Mouse (Mus musculus) hindbrain, embryonic 14.5 days (tissue): Measurements from ENCODE around the gene Inip. TPM values are rescaled to one million over a fixed set of nuclear protein-coding genes. Genes with fewer than 3 reads are reported as not detected.
A peak's percentile ranks its signal among the peaks of the same experiment; 100 is the strongest.

ENCODE experiments used
- ATAC-seq: fragments of 200-750 bp; cut with Nextera tagmentation; 2 replicates; pipeline ENCODE4 v1.8.0; 2017; ENCODE audit warnings: moderate number of reproducible peaks, mild to moderate bottlenecking, moderate TSS enrichment, moderate library complexity; ENCODE audit not compliant: low FRiP score
- DNase-seq: peaks from one replicate; pipeline ENCODE4 v3.0.0-alpha.2; 2015; ENCODE audit warnings: low spot score
- H3K27ac ChIP-seq: fragments of 300-500 bp; sonication (generic); 2 replicates; pipeline ENCODE4 v1.5.1; 2014; ENCODE audit warnings: mild to moderate bottlenecking, moderate library complexity
- H3K27me3 ChIP-seq: fragments of 300-500 bp; sonication (generic); 2 replicates; pipeline ENCODE4 v1.6.1; 2014; ENCODE audit warnings: mild to moderate bottlenecking, low read length, mixed read lengths; ENCODE audit not compliant: control insufficient read depth, insufficient read depth
- H3K36me3 ChIP-seq: fragments of 300-500 bp; sonication (generic); replicated peaks from 2 replicates; pipeline ENCODE4 v1.6.1; 2014; ENCODE audit not compliant: control insufficient read depth, insufficient read depth
- H3K4me1 ChIP-seq: fragments of 300-500 bp; sonication (generic); replicated peaks from 2 replicates; pipeline ENCODE4 v1.6.1; 2014; ENCODE audit warnings: antibody characterized with exemption, low read length, mixed read lengths; ENCODE audit not compliant: control insufficient read depth, insufficient read depth
- H3K4me2 ChIP-seq: fragments of 300-500 bp; sonication (generic); replicated peaks from 2 replicates; pipeline ENCODE4 v1.6.1; 2014; ENCODE audit warnings: mild to moderate bottlenecking, moderate library complexity
- H3K4me3 ChIP-seq: fragments of 300-500 bp; sonication (generic); replicated peaks from 2 replicates; pipeline ENCODE4 v1.5.1; 2014; ENCODE audit warnings: mild to moderate bottlenecking, low read length
- H3K9ac ChIP-seq: fragments of 300-500 bp; sonication (generic); 2 replicates; pipeline ENCODE4 v1.6.1; 2014
- H3K9me3 ChIP-seq: fragments of 300-500 bp; sonication (generic); 2 replicates; pipeline ENCODE4 v1.6.1; 2016; ENCODE audit warnings: low read length; ENCODE audit not compliant: control insufficient read depth
- WGBS: fragments of 180-500 bp; shearing (Covaris S2); extraction: QIAGEN DNeasy Blood & Tissue Kit; methylation state at CpG from one replicate; pipeline ENCODE4 v1.1.7; 2014; 5-methylcytosine and 5-hydroxymethylcytosine counted together
- polyA plus RNA-seq: library from polyadenylated mRNA; unstranded; fragments of >200 nt; fragmentation: Nextera tagmentation; extraction: Ambion mirVana; gene quantifications from 2 replicates; pipeline ENCODE4 v1.2.1, GENCODE M21; 2014

The Inip gene
- polyA plus RNA-seq, result 52.2 and 52.7 TPM in 2 replicates

DNA sequence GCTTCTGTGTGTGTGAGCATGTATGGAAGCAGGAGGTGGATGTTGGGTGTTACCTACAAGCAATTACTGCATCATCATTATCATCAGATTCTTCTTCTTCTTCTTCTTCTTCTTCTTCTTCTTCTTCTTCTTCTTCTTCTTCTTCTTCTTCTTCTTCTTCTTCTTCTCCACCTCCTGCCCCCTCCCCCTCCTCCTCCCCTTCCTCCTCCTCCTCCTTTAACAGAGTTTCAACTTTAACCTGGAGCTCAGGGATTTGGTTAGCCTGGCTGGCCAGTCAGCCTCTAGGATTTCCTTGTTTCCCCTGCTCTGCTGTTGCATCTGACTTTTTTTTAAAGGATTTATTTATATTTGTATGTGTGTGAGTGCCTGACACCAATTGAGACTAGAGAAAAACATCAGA lies at the start of gene Inip:
Inip (minus strand) TSS at position 101 of the 400 bp plus-strand sequence.
- DNase-seq (no peak), ATAC-seq (no peak)
- Histone ChIP-seq H3K4me2 (no peak within 1 kb of the TSS), H3K9me3 (no peaks in the 10 kb centered on the region), H3K27me3 (no peaks in the 10 kb centered on the region), H3K9ac (no peak within 1 kb of the TSS), H3K4me3 (no peak within 1 kb of the TSS), H3K4me1 (no peaks in the 10 kb centered on the region), H3K27ac (no peak within 1 kb of the TSS), H3K36me3 (no peaks in the 10 kb centered on the region)

DNA sequence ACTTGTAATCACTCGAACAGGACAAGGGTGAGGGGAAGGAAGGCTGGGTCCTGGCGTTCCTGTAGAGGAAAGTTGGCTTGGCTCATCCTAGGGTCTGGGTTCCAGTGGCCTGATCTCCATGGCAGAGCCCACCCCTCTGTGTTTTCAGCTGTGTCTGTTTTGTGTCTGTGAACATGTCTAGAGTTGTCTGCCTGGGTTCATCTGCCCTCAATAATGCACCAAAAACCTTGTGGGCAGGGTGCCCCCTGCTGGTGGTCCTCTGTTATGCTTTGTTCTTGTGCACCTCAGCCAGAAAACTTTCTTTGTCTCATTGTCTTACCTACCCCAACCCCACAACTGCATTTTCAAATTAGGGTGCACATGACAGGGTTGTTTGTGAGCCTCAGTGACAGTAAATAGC lies 48.8 kb upstream of the Inip start:
- no peaks in the 10 kb centered on the region for H3K36me3 ChIP-seq
- no peak overlapping the region for H3K4me2 ChIP-seq
- peak; percentile 57 for DNase-seq
- WGBS, result 78% methylated on average over 2 of the region's 2 CpGs
- H3K9ac ChIP-seq, result no peak overlapping the region
- H3K4me1 ChIP-seq, result peaks cover 4% of the 10 kb centered on the region
- H3K27ac ChIP-seq, result no peak overlapping the region
- no peaks in the 10 kb centered on the region for H3K27me3 ChIP-seq
- no peak for ATAC-seq
- H3K9me3 ChIP-seq, result no peaks in the 10 kb centered on the region
- no peak overlapping the region for H3K4me3 ChIP-seq

DNA sequence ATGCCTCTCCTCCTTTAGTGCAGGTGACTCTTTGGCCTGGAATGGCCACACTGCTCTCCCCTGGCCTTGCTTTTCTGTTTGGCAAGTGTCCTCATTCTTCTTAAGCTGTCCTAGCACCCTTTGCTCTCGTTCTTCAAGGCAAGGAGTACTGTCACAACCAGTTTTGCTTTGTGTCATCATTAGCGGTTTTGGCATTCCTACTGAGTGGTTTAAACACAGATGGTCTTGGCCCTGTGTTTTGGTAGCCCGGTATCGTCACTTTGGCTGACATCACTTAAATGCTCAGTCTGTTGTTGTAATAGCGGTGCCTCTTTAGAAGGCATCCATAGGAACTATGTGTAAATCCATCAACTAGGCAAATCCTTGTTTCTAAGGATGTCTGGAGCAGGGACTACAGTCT lies 46.1 kb upstream of the Inip start:
- H3K36me3 ChIP-seq, result no peaks in the 10 kb centered on the region
- no peaks in the 10 kb centered on the region for H3K9me3 ChIP-seq
- H3K4me1 ChIP-seq, result peaks cover 4% of the 10 kb centered on the region
- no peak overlapping the region for H3K27ac ChIP-seq
- no peak overlapping the region for H3K4me3 ChIP-seq
- no peak for ATAC-seq
- DNase-seq, result no peak
- H3K27me3 ChIP-seq, result no peaks in the 10 kb centered on the region
- WGBS, result 89% methylated on average over 5 of the region's 5 CpGs
- H3K4me2 ChIP-seq, result no peak overlapping the region
- H3K9ac ChIP-seq, result no peak overlapping the region

DNA sequence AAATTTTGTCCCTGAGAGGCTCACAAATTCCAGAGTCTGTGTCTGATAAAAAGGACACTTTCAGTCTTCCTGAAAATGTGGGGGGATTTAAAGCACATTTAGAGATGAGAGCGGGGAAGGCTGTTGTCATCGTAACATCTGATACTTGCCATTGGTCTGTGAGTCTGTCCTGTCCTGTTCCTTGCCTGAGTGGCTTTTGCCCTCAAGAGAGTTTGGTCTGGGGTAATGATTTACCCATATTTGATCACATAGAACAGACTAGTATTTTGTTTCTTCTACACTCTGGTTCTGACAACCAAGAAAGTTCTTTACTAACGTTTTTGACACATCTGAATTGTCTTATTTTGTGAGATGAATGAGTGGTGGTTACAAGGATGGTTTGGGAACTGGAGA lies 43.9 kb upstream of the Inip start:
- H3K27ac ChIP-seq, result no peak overlapping the region
- H3K36me3 ChIP-seq, result no peaks in the 10 kb centered on the region
- no peaks in the 10 kb centered on the region for H3K27me3 ChIP-seq
- ATAC-seq (no peak), DNase-seq (no peak)
- H3K4me3 ChIP-seq, result no peak overlapping the region
- no peaks in the 10 kb centered on the region for H3K9me3 ChIP-seq
- no peak overlapping the region for H3K4me2 ChIP-seq
- H3K9ac ChIP-seq, result no peak overlapping the region
- WGBS, result 94% methylated on average over 3 of the region's 3 CpGs
- peaks cover 4% of the 10 kb centered on the region for H3K4me1 ChIP-seq

DNA sequence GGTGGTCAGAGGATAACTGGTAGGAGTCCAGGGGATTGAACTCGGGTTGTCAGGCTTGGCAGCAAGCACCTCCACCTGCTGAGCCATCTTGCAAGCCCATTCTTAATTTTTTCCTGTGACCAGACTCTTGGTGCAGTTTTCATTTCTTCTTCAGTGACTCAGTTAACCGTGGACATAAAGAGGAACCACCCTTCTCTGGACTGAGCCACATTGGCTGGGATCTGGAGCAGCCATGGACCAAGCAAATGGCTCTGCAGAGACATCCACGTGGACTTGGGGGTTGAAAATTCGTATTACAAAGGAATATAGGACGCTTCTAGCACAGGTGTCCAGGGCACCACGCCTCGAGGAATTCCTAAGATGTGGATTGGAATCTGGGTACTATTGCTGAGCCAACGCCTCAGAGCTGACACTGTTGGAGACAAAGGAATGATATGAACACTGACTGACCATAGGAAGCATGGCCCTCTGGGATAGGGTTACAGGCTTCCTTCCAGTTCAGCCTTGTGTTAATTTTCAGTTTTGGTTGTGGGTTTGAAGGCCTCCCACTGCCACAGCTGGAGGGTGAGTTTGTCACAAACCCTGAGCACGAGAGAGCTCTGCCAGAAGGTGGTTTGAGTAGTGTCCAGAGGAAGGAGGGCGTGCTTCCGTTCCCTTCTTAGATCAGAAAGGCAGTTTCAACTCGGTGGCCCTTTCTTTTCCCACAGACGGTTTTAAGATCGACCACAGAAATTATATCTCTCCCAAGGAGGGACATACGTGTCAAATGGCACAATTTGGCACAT lies 43.3 kb upstream of the Inip start:
- Histone ChIP-seq H3K27ac (no peak overlapping the region), H3K9ac (no peak overlapping the region)
- WGBS, result 93% methylated on average over 15 of the region's 15 CpGs

DNA sequence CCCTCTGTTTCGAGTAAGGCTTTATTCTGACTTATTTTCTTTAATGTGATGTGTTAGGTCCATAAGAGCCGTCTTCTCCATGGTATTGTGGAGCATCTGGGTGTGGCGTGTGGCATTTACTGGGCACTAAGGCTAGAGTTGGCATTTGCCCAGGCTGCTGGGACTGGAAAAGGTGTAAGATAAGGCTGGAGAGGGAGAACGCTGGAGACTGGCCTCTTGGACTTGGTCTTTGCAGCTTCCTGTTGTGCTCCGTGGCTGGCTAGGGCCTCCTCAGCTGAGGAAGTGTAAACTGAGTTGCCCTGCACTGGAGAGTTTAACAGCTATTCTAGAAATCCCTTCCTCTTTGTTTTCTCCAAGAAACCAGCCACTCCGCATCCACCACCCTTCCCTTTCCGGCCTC lies 36.3 kb upstream of the Inip start:
- ATAC-seq (no peak), DNase-seq (no peak)
- H3K27ac ChIP-seq, result no peak overlapping the region
- H3K9me3 ChIP-seq, result no peaks in the 10 kb centered on the region
- H3K4me3 ChIP-seq, result no peak overlapping the region
- no peaks in the 10 kb centered on the region for H3K4me1 ChIP-seq
- no peaks in the 10 kb centered on the region for H3K27me3 ChIP-seq
- H3K4me2 ChIP-seq, result no peak overlapping the region
- WGBS, result 78% methylated on average over 7 of the region's 7 CpGs
- no peak overlapping the region for H3K9ac ChIP-seq
- no peaks in the 10 kb centered on the region for H3K36me3 ChIP-seq

More for the DNA sequence above, 43.3 kb upstream of the Inip start:
- no peak for DNase-seq
- H3K4me1 ChIP-seq, result no peaks in the 10 kb centered on the region
- H3K27me3 ChIP-seq, result no peaks in the 10 kb centered on the region
- ATAC-seq, result no peak
- H3K4me3 ChIP-seq, result no peak overlapping the region
- no peaks in the 10 kb centered on the region for H3K9me3 ChIP-seq
- H3K36me3 ChIP-seq, result no peaks in the 10 kb centered on the region
- H3K4me2 ChIP-seq, result no peak overlapping the region

DNA sequence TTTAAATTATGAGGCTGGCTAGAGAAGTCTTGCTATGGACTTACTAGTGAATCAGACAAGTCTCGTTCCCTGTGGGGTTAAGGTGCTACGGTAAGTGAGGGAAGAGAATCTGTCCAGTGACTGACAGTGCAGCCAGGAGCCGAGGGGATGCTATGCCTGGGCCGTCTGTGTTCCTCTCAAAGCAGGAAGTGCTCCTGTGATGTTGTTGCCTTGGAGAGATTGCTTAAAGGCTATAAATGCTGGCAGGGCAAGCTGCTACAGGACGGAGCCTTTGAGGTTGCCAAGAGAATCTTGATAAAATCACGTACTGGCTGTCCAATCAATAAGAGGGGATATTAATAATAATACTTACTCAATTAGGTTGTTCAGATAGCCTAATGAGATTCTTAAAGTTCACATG lies 31.4 kb upstream of the Inip start:
- H3K4me2 ChIP-seq, result no peak overlapping the region
- H3K27me3 ChIP-seq, result no peaks in the 10 kb centered on the region
- WGBS, result 70% methylated on average over 6 of the region's 6 CpGs
- H3K27ac ChIP-seq, result no peak overlapping the region
- no peak overlapping the region for H3K4me3 ChIP-seq
- no peaks in the 10 kb centered on the region for H3K4me1 ChIP-seq
- no peaks in the 10 kb centered on the region for H3K36me3 ChIP-seq
- DNase-seq (no peak), ATAC-seq (no peak)
- no peak overlapping the region for H3K9ac ChIP-seq
- H3K9me3 ChIP-seq, result no peaks in the 10 kb centered on the region

DNA sequence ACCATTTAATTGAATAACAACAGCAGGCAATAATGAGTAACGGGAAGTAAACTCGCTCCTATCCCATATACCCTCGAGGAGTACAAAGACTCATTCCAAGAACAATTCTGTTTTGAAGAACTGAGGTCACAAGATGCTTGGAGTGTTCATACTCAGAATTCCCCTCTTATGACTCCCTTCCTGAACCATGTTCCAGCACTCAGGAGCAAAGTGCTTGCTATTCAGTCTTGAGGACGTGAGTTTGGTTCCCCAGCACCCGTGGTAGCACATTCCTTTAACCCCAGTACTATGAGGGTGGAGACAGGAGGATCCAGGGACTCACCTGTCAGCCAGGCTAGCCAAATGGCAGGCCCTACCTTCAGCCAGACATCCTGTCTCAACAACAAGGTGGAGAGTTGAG lies 29.6 kb upstream of the Inip start:
- no peak overlapping the region for H3K27ac ChIP-seq

DNA sequence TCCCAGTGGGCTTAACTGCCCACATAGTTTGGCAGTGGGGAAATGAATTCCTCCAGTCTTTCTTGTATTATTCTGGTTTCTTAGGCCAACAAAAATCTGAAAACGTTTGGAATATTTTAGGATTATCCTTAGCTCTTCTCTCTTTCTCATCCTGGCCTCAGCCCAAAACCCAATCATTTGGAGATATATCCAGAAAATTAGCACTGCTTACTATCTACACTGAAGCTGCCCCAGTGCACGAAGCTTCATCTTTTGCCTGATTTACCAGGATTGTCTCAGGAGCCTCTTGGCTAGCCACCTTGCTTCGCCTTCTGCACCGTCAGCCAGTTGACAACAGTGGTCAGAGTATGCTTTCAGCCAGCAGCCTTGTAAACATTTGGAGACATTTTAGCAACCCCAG lies 27.7 kb upstream of the Inip start:
- H3K4me3 ChIP-seq, result no peak overlapping the region
- WGBS, result 91% methylated on average over 4 of the region's 4 CpGs
- no peaks in the 10 kb centered on the region for H3K27me3 ChIP-seq
- H3K4me1 ChIP-seq, result no peaks in the 10 kb centered on the region
- H3K4me2 ChIP-seq, result no peak overlapping the region
- H3K27ac ChIP-seq, result no peak overlapping the region
- H3K36me3 ChIP-seq, result no peaks in the 10 kb centered on the region
- no peaks in the 10 kb centered on the region for H3K9me3 ChIP-seq
- H3K9ac ChIP-seq, result no peak overlapping the region
- ATAC-seq (no peak), DNase-seq (no peak)

More for the DNA sequence above, 29.6 kb upstream of the Inip start:
- no peaks in the 10 kb centered on the region for H3K9me3 ChIP-seq
- H3K4me3 ChIP-seq, result no peak overlapping the region
- no peaks in the 10 kb centered on the region for H3K4me1 ChIP-seq
- DNase-seq, result no peak
- no peak for ATAC-seq
- WGBS, result 93% methylated on average over 5 of the region's 5 CpGs
- no peaks in the 10 kb centered on the region for H3K36me3 ChIP-seq
- no peak overlapping the region for H3K4me2 ChIP-seq
- H3K9ac ChIP-seq, result no peak overlapping the region
- no peaks in the 10 kb centered on the region for H3K27me3 ChIP-seq

DNA sequence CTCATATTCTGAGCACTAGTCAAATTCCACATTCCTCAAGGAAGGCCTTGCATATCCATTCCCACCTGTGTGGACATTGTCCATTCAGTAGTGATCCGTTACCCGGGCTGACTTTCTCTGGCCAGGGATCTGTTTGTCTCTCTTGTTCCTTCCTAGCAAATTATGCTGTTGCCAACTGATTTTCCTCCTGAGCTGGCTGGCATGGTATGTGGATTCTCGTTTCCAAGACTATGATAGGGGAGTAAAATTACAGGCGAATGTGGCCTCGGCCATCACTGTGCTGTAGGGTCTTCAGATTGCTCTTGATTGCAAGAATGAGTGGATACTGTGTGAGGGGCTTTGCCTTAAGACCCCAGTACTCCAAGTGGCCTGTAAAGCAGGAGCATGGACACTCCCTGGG lies 25.0 kb upstream of the Inip start:
- no peak overlapping the region for H3K4me3 ChIP-seq
- no peaks in the 10 kb centered on the region for H3K27me3 ChIP-seq
- H3K27ac ChIP-seq, result no peak overlapping the region
- ATAC-seq, result no peak
- H3K4me1 ChIP-seq, result no peaks in the 10 kb centered on the region
- no peaks in the 10 kb centered on the region for H3K36me3 ChIP-seq
- 85% methylated on average over 5 of the region's 5 CpGs for WGBS
- H3K9me3 ChIP-seq, result no peaks in the 10 kb centered on the region
- no peak for DNase-seq
- H3K4me2 ChIP-seq, result no peak overlapping the region
- H3K9ac ChIP-seq, result no peak overlapping the region
